Mouse (Mus musculus) kidney, postnatal 14 days (tissue): ENCODE measurements at regions not wholly inside any gene's neighbourhood (a gene's known extent, or its start where the extent isn't known, plus 50 kb on each side); places are given as distances from the start of the nearest gene placed in this dataset.
A peak's percentile ranks its signal among the peaks of the same experiment; 100 is the strongest.

Experiments
- DNase-seq: peaks from one replicate; pipeline ENCODE4 v3.0.0; 2022; ENCODE audit warnings: mixed read lengths

DNA sequence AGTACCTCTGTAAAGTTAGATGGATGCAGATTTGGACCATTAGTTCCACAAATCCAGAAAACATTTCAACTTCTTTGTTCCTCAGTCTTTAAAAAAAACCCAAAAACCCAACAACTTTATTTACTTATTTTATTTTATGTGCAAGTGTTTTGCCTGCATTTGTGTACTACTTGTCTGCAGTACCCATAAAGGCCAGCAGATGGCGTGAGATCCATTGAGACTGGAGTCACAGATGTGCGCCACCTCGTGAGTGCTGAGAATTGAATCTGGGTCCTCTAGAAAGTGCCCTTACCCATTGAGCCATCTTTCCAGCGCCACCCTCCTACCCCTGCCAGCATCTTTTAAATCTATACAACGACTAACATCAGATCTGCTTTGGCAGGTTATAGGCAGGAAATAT lies 53.0 kb downstream of the Gm12689 start:
- no peak for DNase-seq

DNA sequence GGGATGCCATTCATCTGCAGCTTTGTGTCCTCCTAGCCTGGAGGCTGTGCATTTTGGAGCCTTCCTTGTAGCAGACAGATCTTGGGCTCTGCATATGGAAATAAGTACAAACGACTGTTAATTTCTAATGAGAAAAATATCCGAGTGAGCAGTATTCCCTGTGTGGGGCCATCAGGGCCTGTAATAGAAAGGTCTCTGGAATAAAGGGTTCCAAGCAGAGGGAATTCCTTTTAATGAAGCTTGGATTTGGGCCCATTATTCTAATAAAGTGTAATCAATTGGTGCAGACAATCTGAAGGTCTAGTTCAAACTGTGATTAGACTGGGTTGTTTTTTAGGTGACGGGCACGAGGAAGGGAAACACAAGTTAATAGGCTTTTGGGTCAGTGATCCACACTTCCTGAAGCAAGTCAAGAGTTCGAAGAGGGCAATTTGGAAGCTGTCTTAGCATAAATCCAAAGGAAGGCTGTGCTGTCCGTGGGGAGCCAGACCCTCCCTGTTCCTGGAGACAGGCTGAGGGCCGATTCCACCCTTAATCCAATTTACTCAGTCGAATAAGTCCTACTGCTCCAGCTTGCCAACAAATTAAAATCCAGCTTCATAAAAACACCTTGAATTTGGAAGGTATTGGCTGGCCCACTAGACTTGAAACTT lies 57.5 kb downstream of the Gm12689 start:
- no peak for DNase-seq

DNA sequence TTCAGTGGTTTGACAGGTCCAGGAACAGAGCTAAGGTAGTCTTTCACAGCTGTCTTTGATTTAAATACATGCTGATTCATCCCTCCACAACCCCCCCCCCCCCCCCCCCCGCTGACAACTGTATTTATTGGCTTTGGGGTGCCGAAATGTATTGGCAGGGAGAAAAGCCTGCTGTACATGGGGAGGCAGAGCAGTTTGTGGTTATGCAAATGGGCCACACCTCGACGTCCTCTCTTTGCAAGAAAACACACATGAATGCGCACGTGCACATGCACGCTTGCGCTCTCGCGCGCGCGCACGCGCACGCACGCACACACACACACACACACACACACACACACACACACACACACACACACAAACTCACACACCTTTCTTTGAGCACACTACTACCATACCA lies 58.5 kb downstream of the Gm12689 start:
- DNase-seq: no peak

DNA sequence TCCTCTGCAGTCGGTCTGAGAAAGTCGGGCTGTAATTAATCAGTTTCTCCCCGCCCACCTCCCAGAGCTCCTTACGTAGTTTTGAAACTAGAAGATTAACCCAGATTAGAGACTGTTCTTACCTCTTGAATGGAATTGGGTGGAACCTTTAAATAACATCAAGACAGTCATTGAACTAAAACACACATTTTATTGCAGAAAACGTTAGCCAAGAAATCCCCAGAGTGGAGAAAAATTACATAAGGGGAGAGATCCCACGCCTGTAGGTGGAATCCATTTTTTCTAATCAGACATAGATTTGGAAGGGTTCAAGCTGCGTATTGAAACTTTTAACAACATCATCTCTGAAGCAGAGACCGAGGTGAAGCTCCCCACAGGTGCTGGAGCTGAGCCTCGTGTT lies 59.1 kb downstream of the Gm12689 start:
- no peak for DNase-seq

DNA sequence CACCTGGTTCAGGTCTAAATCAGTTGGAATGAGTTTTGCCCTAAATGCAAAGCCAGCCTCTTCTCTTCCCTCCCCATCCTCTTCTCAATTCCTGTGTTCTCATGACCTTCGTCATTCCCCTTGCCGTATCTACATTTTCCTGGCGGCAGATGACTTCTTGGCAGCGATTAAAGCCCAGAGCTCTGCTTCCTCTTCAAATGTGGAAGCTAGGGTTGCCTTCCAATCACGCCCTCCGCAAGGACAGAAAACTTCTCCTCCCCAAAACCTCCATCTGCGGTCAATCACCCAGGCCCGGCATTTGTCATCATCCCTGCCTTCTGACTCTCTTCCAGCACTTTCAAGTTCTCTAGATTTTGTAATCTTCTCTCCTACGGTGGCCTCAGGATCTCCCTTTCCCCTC lies 72.3 kb downstream of the Gm12689 start:
- DNase-seq: no peak

DNA sequence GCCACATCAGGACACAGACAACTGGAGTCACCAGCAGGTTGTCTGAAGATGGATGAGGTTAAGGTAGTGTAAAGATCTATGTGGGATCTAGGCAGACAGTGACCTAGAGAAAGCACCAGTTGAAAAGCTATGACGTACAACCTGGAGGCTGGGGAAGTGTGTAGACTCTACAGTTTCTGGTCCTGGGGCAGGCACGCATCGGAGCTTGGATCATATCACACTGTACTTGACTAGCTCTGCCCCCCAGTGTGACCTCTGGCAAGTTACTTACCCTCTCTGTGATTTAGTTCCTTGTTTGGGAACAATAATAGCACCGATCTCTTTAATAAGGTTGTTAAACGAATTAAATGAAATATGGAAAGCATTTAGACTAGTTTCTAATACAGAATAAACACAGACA lies 75.5 kb downstream of the Gm12689 start:
- no peak for DNase-seq

DNA sequence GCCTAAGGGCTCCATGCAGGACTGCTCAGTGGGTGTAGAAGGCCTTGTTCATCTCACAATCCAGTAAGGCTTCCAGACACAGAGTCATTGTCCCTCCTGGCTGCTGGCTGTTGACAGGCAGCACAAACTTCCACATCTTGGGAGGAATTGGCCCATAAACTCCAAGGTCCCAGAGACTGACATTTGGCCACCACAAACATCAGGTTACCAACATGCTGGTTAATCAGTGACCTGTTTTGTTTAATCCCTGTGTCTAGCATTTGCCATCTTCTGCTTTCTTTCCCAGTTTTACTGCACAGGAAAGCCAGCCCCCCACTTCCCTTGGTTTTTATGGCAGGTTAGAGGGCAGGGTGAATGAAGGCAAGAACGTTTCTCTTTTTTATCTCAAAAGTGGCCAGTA lies 80.5 kb downstream of the Gm12689 start:
- DNase-seq: peak; percentile 21

DNA sequence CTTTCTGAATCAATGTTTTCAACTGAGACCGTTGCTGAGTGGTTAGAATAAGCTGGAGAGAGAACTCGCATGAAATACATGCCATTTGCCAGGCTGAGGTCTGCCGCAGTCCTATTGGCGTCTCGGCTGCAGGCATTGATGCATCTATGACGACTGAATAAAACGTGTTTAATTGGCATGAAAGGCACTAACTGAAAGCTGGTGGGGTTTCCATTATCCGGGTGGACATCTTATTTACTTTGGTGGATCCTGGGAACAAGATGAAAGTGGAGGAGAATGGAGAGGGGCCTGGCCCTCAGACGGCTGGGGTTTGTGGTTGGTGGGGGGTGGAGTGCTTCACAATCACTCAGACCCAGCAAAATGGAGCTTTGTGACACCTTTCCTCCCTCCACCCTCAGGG lies 81.2 kb downstream of the Gm12689 start:
- no peak for DNase-seq

DNA sequence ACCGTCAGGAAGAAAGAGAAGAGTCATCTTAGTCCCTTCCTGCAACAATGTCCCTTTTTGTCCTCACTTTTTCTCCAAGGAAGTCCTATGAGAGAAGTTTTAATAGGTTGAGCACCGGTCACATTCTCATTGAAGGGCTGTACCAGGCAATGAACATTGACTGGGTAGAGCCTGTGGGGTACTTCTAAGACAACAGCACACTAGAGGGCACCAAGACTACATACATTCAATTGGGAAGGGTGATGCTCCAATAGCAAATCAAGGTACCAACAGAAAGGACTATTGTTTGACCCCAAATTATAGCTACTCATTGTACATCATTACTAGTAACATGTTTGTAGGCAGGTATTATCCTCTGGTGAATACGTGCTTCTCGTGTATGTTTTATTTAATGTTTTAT lies 84.3 kb downstream of the Gm12689 start:
- peak; percentile 16 for DNase-seq

DNA sequence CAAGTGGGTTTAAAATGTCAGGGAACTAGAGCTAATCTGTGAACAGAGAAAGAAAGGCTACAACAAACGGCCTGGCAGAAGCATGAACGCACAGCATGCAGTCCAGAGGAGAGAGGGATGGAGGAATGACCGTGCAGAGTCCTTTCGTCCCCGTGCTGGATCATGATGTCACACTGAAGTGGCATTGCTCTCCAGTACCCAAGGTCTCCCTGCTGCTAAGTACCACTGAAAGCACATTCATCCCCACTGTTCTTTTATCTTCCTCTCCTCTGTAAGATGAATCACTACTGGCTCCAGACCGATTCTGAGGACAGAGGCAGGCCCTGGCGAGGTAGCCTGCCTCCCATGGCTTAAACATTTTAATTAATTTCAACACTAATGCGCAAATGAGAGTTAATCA lies 89.7 kb downstream of the Gm12689 start:
- no peak for DNase-seq

DNA sequence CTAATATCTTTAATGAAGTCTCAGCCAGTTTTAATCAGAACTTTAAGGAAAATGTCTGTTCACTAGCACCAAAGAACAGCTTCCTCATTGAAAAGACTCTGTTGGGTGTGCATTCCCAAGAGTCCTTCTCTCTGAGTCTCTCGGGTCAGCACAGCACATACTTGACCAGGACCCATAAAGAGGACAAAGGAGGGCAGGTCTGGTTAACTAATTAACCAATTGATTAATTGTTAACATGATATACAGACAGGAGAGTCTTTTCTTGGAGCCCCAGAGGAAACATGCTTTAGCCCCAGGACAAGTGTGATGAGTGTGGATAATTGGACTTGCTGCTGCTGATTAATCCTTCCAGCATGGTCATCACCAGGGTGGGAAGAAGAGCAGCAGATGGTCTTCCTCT lies 93.7 kb downstream of the Gm12689 start:
- peak; percentile 22 for DNase-seq

DNA sequence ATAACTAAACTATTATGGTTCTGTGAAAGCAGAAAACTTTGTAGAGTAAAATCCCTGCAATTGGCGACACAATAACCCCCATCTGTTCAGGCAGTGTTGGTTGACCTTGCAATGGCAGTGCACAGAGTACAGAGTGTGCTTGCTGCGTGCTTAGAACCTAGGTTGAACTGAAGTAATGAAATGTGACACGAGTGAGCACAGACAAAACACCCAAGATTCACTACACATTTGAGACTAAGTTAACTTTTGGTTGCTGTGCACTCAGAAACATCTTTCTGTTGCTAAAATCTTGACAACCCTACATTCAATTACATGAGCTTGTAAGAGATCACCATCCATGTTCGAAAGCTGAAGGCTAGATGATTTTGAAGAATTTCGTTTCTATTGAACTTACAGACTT lies 97.3 kb downstream of the Gm12689 start:
- no peak for DNase-seq

DNA sequence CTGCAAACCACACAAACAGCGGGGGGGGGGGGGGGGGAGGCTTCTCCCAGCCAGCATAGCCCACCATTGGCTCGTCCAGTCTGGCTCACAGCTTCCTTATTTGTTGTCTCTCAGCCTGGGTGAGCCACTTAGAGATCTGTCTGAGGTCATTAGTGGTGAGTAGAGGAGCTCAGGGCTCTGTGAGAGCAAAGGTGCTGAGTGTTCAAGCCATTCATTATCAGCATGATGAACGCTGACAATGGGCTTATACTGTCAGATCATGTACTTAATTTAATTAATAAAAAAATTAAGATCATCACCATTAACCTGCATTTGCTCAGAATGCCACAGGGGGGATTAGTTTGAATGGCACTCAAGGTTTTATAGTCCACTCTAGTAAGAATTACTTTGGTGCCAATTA lies 98.5 kb downstream of the Gm12689 start:
- no peak for DNase-seq

DNA sequence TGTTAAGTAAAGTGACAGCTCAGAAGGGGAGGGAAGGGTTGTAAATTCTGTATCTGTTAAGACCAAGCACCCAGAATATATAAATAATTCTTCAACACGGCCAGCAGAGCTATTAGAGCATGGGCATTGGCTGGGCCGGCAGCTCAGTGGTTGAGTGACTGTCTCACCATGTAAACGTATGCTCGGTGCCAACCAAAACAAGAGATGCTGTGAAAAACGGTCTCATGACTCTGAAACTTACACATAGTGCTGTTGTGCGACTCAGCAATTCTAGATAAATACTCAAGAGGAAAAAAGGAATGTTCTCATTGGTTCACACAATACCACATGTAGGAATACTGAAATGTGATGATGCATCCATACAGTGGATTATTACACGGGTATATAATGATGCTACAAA lies 111.8 kb downstream of the Gm12689 start:
- no peak for DNase-seq

DNA sequence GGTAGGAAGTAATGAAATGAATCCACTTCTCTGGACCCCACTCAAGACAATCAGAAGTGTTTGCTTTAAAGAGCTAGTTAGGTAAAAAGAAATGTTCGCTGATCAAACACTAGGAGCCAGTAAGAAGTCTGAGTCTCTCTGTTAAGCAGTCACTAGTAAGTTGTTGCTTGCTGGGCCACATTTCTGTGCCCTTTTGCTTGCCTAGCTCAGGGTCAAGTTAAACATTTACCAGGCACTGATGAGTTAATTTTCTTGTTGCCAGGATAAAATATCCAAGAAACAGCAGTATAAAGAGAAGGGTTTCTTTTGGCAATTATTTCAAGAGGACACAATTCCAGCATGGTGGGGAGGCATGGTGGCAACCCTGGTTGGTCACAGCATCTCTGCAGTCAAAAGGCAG lies 127.7 kb downstream of the Gm12689 start:
- peak; percentile 42 for DNase-seq

DNA sequence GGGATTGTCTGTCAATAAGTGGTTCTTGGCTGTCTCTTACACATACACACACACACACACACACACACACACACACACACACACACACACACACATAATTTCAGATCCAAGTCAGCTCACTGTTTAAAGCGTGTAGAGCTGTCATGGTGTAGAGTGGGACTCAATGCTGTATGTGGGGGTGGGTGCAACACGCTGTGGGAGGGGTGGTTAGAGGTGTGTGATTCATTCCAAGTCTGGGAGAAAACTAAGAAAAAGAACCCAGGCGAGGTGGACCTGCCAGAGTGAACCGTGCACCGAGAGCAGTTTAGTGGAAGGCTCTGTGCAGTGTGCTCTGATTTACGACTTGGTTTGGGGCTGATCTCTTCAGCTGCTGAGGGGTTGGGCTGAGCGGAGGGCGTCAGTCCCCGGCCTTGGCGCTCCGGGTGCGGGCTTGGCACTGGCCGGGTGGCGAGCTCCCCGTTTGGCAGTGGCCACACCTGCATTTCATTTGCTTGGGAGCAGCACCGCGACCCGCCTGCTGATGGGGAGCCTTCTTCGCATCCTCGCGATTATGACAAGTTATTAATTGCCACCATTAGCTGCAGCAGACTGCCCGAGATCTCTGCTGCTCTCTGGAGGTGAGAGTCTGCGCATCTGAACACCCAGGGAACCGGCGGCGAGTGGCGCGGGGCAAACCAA lies 149.5 kb downstream of the Gm12689 start:
- peak; percentile 5 for DNase-seq

DNA sequence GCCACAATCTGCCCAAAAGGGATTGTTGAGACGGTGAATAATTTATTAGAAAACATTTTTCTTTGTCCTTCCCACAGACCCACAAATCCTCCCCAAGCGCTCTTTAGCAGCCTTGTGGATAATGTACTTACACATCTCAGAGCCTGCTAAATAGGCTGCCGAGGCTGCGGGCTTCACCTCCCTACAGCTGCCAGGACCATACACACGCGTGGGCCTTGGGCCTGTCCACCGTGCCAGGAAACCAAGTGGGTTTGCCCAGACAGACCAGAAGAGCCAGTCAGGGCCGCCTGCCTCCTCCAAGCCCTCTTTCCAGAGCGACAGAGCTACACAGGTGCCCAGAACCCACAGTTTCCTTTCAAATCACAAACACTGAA lies 150.0 kb downstream of the Gm12689 start:
- no peak for DNase-seq

DNA sequence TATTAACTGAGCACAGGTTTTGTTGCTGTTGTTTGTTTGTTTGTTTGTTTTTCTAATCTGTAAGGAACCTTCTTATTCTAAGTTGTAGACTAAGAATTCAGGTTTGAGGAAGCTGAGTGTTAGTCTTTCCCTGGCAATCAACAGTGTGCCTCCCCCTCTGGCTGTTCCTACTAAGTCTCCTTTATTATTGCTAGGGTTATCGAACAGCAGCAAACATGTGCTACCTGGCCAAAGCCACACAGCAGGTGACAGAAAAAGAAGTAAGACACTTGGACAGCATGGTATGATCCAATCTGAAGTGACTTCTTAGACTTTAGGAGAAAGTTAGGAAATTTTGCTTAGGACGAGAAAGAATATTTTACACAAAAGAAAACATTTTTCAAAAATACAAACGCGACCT lies 163.3 kb downstream of the Gm12689 start:
- no peak for DNase-seq

DNA sequence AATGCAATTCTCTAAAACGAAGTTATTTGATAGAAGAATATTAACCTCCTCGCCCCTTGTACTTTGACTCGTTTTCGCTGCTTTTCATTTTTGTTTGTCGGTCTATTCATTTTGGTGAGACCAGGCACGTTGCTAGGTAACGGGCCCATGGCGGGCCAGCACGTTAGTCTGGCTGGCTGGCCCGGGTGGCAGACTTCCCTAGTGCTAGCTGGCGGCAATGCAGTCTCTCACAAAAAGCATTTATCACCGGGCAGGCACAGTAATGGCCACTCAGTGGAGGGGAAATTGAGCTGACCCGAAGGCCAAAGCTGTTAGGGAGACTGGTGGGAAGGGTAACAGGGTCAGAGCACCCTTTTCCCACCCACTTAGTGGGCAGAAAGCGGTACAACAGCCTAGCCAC lies 163.7 kb downstream of the Gm12689 start:
- DNase-seq: peak; percentile 29

DNA sequence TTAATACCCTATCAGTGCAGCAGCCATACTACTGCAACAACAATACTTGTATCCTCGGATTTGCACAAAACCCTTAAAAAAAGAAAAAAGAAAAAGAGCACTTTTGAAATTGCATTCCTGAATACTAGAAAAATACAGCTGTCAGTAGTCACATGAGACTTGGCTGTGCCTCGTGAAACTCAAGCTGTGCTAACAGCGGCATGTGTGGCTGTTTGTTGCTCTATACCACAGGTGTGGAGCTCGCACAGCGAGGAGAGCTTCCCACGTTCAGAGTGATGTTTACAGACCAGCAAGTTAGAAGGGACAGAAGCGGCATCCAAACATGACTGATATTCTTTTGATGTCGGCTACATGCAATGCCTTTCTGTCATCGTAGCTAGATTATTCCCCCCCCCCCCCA lies 169.8 kb downstream of the Gm12689 start:
- DNase-seq: no peak

DNA sequence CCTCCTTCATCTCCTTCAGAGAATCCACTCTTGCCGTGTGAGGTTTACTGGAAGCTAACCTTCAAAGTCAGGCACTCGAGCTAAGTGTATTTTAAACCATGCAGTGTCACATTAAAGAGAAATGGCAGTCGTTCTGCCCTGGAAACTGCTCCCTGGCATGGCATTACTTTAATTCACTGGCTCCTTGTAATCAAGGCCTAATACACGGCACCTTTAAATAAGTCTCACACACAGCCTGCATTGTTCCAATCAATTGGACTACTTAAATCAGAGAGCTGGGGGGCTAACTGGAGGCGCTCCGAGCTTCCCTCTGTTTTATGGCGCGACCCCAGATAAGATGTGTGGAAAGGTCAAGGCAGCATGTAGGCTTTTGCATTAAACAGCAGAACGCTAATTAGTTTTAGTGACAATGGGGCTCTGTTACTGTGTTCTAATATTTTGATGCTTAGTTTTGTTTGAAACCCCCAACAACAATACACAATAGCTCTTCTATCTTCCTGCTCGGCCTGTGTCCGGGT lies 180.1 kb downstream of the Gm12689 start:
- DNase-seq: no peak

DNA sequence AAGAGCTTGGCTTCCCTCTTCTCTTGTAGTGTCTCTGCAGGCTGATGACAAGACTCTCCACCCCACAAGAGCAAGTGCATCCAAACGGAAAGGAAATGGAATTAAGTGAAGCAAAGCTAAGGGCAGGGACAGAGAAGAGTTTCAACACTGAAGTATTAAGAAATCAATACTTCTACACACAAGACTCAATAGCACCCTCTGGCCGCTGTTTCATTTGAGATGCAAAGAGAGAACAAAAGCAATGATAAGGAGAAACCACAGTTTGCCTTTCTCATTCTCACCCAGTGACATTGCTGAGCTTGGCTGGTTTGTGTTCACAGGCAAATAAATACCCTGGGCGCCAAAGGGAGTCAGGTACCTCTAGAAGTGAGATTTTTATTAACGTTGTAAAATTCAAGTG lies 171.8 kb upstream of the Foxd3 start:
- no peak for DNase-seq

DNA sequence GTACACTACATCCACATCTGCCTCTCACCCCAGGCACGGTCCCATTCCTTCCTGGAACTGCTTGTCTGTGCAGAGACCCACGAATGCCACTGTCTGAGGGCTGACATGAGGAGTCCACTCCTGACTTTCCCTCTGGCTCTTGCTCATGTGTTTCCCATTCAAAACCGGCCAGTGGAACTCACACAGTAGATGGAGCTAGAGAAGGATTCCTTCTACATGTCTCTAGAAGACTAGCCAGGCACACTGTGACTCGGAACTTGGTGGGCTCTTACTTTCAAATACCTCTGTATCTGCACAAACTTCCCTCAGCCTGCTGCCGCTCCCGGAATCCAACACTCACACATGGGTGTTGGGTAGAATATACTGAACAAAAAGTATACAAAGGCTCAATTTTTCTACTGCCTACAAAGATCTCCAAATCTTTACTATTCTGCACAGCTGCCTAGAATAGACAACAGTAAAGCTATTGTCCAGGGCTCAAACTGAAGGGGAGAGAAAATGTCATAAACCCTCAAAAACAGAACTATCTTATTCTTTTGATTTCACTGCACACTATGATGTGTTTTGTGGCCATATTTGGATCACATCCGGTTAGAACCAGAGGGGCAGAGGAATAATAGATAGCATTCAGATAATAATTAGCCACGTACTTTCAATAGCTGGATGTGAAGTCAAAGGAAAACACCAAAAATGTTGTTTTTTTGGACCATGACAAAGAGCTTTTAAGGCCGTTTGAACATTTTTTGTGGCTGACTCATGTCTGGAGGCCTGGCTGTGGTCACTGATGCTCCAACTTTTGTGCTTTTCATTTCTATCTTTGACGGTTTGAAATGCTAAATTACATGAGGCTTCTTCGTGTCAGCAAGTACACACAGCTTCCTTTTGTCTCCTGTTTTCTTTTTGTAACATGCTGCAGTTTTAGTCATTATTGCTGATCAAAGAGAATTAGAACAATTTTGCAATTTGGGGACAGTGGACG lies 164.3 kb upstream of the Foxd3 start:
- no peak for DNase-seq
